Mouse (Mus musculus): ENCODE measurements around the gene Kdm2a. TPM values are rescaled to one million over a fixed set of nuclear protein-coding genes. Genes with fewer than 3 reads are reported as not detected.
"Not testable (repeated sequence)": the region's sequence is repeated elsewhere in the genome, so short reads cannot be mapped to it uniquely, and the experiment has no call there.

Kdm2a gene
- polyA plus RNA-seq, 1 experiment from 2014 or later = 57.4 TPM

DNA sequence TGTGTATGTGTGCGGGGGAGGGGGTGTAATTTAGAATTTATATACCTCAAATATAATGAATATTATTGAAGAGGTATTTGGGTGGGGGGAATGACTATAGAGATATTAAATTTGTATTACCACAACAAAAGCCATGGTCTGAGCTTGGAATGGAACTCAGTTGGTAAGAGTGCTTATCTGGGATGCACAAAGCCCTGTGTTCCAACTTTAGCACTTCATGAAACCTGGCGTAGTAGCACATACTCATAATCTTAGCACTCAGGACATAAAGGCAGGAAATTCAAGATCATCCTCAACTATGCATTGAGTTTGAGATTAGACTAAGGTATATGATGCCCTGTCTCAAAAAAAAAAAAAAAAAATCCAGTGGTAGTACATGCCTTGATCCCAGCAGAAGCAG is 6.8 kb upstream of the Kdm2a start:
- no peak for ATAC-seq (replicated peaks; ENCODE audit: low FRiP score)
- Histone ChIP-seq H3K4me1 (no peaks in the 10 kb centered on the region), H3K4me3 (replicated peaks) (no peak overlapping the region), H3K9me3 (replicated peaks) (no peaks in the 10 kb centered on the region), H3K4me2 (no peak overlapping the region), H3K36me3 (no peaks in the 10 kb centered on the region), H3K27ac (no peak overlapping the region), H3K9ac (no peak overlapping the region), H3K27me3 (no peaks in the 10 kb centered on the region)
- WGBS = 97% methylated on average over 2 of the region's 2 CpGs

DNA sequence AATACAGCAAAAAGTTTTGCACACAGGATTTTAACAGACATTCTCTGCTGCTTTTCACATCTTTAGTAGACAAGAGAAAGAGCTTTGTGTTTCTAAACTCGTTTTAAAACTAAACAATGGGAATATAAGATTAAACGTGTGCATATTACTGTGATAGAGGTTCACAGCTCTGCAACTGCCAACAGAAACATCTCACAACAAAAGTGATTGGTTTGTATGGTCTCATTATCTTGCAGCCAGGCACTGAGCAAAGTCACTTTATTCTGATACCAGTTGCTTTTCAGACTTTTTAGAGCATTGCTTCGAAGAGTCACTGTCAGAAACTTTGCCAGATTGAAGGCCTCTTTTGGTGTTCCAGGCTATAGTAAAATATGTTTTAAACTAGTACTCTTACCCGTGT is 874 bp upstream of the Kdm2a start:
- 76% methylated on average over 4 of the region's 4 CpGs for WGBS
- H3K4me2 ChIP-seq = peak overlapping the region; percentile 91; the same call in 1 of the 2 replicates
- no peaks in the 10 kb centered on the region for H3K27me3 ChIP-seq
- no peaks in the 10 kb centered on the region for H3K9me3 ChIP-seq (replicated peaks)
- no peak overlapping the region for H3K9ac ChIP-seq
- H3K27ac ChIP-seq = no peak overlapping the region
- H3K4me1 ChIP-seq = peaks cover 19% of the 10 kb centered on the region
- no peak overlapping the region for H3K4me3 ChIP-seq (replicated peaks)
- no peak for ATAC-seq (replicated peaks; ENCODE audit: low FRiP score)
- no peaks in the 10 kb centered on the region for H3K36me3 ChIP-seq

DNA sequence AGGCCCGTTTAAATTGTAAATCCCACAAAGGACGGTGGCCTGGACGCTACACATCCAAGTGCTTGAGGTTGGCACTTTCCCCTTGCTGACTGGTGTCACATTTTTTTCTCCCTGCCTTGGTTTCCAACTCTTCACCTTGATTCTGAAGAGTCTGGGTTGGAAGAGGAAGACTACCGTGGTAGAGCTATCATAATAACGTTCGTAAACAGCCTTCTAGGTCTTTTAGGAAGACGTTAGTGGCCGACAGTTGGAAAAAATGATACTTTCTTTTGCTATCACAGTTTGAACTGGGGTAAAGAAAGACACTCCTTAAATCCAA is 504 bp upstream of the Kdm2a start:
- Histone ChIP-seq H3K9ac (peak overlapping the region; percentile 54), H3K4me2 (peak overlapping the region; percentile 91), H3K36me3 (no peaks in the 10 kb centered on the region; the same call in 1 of the 2 replicates), H3K27ac (peak overlapping the region; percentile 96), H3K27me3 (no peaks in the 10 kb centered on the region), H3K9me3 (replicated peaks) (no peaks in the 10 kb centered on the region), H3K4me1 (peaks cover 22% of the 10 kb centered on the region), H3K4me3 (replicated peaks) (peak overlapping the region; percentile 100)
- 38% methylated on average over 8 of the region's 8 CpGs for WGBS
- no peak for ATAC-seq (replicated peaks; ENCODE audit: low FRiP score)

DNA sequence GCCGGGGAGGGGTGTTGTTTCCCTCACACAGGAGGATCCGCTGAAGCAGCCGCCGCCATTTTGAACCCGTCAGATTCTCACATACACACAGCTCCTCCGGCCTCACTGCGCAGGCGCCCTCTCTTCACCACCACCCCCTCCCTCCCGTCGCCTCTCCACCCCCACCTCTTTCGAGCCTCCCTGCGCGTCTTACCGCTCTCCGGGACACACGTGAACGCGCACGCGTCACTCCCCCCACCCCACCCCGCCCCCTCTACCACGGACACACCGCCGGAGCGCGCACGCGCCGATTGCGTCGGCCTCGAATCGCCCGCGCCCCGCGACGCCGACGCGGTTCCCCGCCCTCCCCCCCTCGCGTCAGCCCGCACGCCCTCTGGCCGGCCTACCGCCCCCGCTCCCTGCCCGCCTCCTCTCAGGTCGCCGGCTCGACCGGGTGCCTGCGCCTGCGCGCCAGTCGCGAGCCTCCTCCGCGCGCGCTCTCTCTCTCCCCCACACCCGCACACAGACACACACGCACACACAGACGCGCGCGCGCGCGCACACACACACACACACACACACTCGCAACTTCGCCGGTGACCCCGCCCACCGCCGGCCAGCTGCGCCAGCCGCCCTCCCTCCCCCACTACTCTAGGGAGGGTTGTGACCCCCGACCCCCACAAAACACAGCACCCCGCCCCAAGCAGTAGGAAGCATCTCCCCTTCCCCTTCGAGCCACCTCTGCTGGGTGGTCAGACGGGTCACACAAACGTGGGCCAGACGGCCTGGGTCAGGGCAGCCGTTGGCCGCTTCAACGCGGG is 887 bp downstream of the Kdm2a start:
- Histone ChIP-seq H3K9me3 (replicated peaks) (no peaks in the 10 kb centered on the region), H3K9ac (peak overlapping the region; percentile 100), H3K4me2 (peak overlapping the region; percentile 91), H3K27me3 (no peaks in the 10 kb centered on the region), H3K36me3 (peaks cover 8% of the 10 kb centered on the region), H3K4me3 (replicated peaks) (peak overlapping the region; percentile 100), H3K27ac (peak overlapping the region; percentile 96), H3K4me1 (peaks cover 28% of the 10 kb centered on the region)
- peak; percentile 96 for ATAC-seq (replicated peaks; ENCODE audit: low FRiP score)
- under 1% methylated on average over 62 of the region's 90 CpGs for WGBS

DNA sequence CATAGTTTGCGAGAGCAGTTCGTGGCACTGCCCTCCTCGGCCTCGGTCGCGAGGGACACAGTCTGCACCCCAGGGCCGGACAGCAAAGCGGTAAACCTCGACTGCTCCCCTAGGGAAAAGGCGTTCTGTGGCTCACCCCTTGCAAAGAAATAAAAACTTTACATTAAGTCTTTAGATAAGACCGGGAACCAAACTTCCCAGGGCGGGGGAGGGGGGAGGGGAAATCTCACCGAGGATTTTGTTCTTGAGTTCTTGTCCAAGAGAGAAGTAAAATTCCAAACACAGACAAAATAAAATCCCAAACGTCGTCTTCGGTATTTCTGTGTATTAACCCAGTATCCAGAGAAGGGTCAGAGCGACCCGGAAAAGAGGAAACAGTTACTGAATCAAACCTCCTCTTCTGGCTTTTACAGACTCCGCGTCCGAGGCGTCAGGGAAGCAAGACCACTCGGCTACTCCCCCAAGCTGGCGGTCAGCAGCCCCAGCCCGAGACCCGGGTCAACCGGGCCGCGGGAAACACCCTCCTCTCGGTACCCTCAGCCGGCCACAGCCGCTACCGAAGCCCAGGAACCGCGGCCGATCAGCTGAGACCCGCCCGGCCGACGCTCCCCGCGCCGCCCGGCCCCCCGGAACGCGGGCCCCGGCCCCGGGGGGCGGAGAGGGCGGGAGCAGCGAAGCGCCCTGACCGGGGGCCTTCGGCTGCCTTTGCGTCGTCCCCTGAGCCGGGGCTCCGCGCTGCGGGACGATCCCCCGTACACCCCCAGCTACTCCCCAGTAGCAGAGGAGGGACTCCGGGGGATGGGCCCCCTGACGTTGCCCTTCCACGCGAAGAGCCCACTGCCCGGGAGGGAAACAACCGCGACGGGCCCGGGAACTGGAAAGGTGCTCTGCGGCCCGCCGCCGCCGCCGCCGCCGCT is 1.7 kb downstream of the Kdm2a start:
- Histone ChIP-seq H3K27me3 (no peaks in the 10 kb centered on the region), H3K4me1 (peaks cover 28% of the 10 kb centered on the region), H3K27ac (peak overlapping the region; percentile 96), H3K4me3 (replicated peaks) (peak overlapping the region; percentile 100), H3K9me3 (replicated peaks) (no peaks in the 10 kb centered on the region), H3K36me3 (peaks cover 14% of the 10 kb centered on the region), H3K9ac (peak overlapping the region; percentile 100), H3K4me2 (peak overlapping the region; percentile 69)
- WGBS = under 1% methylated on average over 80 of the region's 80 CpGs
- peak; percentile 44 for ATAC-seq (replicated peaks; ENCODE audit: low FRiP score)

DNA sequence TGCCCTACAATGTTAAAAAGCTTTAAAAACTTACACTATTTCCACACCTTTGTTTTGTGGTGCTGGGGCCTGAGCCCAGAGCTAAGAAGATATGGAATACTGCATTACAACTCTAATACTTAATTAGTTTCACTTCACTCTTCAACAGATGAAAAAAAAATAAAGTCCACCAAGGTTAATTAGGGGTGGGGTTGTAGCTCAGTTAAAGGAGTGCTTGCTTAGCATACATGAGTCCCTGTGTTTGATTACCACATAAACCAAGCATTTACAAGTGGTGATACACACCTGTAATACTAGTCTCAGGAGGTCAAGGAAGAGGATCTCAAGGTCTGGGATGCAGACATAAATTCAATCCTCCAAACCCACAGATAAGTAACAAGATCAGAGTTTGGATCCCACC is 10.8 kb downstream of the Kdm2a start:
- Histone ChIP-seq H3K9me3 (replicated peaks) (no peaks in the 10 kb centered on the region), H3K4me2 (no peak overlapping the region), H3K36me3 (peaks cover 52% of the 10 kb centered on the region), H3K4me1 (no peaks in the 10 kb centered on the region), H3K9ac (no peak overlapping the region), H3K27me3 (no peaks in the 10 kb centered on the region), H3K4me3 (replicated peaks) (no peak overlapping the region), H3K27ac (no peak overlapping the region)
- ATAC-seq (replicated peaks; ENCODE audit: low FRiP score) = no peak

DNA sequence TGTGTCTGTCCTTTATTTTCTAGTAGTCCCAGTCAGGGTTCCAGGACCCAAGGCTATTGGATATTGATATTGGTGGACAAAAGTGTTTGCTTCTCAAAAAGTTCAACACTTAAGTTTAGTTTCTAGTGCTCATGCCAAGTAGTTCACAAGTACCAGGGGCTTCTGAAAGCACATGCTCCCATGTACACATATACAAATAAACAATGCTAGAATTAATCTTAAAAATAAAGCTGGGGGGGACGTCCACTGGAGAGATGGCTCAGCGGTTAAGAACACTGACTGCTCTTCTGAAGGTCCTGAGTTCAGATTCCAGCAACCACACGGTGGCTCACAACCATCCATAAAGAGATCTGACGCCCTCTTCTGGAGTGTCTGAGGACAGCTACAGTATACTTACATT is 13.1 kb downstream of the Kdm2a start:
- H3K4me3 ChIP-seq (replicated peaks) = no peak overlapping the region
- no peaks in the 10 kb centered on the region for H3K4me1 ChIP-seq
- H3K27me3 ChIP-seq = no peaks in the 10 kb centered on the region
- H3K9ac ChIP-seq = no peak overlapping the region
- H3K36me3 ChIP-seq = peaks cover 42% of the 10 kb centered on the region
- no peak overlapping the region for H3K27ac ChIP-seq
- no peak for ATAC-seq (replicated peaks; ENCODE audit: low FRiP score)
- no peaks in the 10 kb centered on the region for H3K9me3 ChIP-seq (replicated peaks)
- H3K4me2 ChIP-seq = no peak overlapping the region
- WGBS = 77% methylated on average over 4 of the region's 4 CpGs

DNA sequence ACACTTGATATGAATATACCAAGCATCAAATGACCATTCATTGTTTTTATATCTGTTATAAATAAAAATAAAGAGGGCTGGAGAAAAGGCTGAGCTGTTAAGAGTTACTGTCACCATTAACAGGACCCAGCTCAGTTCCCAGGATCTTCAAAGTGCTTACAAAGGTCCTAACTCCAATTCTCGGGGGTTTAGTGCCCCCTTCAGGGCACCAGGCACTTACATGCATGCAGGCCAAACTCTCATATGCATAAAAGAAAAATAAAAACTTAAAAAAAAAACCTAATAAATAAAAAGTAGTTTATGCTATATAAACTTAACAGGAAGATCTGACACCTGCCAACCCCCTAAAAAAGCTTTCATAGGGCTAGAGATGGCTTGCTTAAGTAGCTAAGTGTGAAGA is 13.8 kb downstream of the Kdm2a start:
- Histone ChIP-seq H3K9me3 (replicated peaks) (no peaks in the 10 kb centered on the region), H3K4me2 (no peak overlapping the region), H3K27me3 (no peaks in the 10 kb centered on the region), H3K9ac (no peak overlapping the region), H3K27ac (no peak overlapping the region), H3K4me3 (replicated peaks) (no peak overlapping the region), H3K36me3 (peaks cover 46% of the 10 kb centered on the region), H3K4me1 (no peaks in the 10 kb centered on the region)
- 44% methylated on average over 1 of the region's 1 CpGs for WGBS
- ATAC-seq (replicated peaks; ENCODE audit: low FRiP score) = no peak

DNA sequence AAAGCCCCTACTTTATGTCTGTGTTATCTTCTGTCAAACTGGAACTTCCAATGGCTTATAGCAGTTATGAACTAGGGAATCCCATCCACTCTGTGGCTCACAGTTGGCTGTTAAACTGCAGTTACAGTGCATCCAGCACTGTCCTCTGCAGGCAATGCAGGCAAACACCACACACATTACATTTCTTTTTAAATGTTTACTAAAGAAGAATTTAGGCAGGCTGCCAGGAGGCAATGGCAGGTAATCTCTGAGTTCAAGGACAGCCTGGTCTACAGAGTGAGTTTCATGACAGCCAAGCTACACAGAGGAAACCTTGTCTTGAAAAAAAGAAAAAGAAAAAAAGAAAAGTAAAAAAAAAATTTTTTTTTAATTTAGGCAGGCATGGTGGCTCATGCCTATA is 14.8 kb downstream of the Kdm2a start:
- H3K9me3 ChIP-seq (replicated peaks) = no peaks in the 10 kb centered on the region
- no peak overlapping the region for H3K4me2 ChIP-seq
- H3K4me3 ChIP-seq (replicated peaks) = no peak overlapping the region
- no peaks in the 10 kb centered on the region for H3K4me1 ChIP-seq
- no peak overlapping the region for H3K9ac ChIP-seq
- H3K27me3 ChIP-seq = no peaks in the 10 kb centered on the region
- H3K36me3 ChIP-seq = peaks cover 47% of the 10 kb centered on the region
- H3K27ac ChIP-seq = no peak overlapping the region
- ATAC-seq (replicated peaks; ENCODE audit: low FRiP score) = no peak

DNA sequence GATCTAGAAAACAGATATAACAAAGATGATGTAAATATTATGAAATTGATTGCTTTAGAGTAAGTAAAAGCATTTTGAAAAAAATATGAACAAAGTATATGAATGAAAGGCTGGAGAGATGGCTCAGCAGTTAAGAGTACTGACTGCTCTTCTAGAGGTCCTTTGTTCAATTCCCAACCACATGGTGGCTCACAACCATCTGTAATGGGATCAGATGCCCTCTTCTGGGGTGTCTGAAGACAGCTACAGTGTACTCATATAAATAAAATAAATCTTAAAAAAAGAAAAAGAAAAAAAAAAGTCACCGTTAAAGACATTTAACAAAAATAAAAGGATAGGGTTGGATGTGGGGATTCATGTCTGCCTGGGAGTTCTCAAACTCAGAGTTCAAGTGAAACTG is 15.8 kb downstream of the Kdm2a start:
- H3K4me1 ChIP-seq; H3K4me2 ChIP-seq; H3K4me3 ChIP-seq (replicated peaks); H3K27me3 ChIP-seq; ATAC-seq (replicated peaks; ENCODE audit: low FRiP score); H3K9me3 ChIP-seq (replicated peaks); H3K27ac ChIP-seq; H3K9ac ChIP-seq: not testable (repeated sequence)
- peaks cover 48% of the 10 kb centered on the region for H3K36me3 ChIP-seq
- WGBS = 76% methylated on average over 1 of the region's 1 CpGs

DNA sequence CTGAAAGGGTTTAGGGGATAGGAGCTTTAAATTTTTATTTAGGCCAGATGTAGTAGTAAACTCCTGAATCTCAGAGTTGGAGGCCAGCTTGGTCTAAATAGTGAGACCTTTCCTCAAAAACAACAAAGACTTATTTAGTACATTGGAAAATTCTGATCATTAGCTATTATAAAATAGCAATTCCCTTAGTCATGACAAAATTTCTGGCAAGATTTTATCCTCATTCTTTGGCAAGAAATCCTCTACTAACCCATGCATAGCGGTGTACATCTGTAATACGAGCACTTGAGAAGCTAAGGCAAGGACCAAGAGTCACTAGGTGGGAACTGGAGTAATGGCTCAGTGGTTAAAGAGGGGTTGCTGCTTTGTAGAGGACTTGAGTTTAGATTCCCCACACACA is 27.4 kb downstream of the Kdm2a start:
- H3K4me3 ChIP-seq (replicated peaks) = no peak overlapping the region
- H3K9me3 ChIP-seq (replicated peaks) = no peaks in the 10 kb centered on the region
- no peaks in the 10 kb centered on the region for H3K4me1 ChIP-seq
- 76% methylated on average over 2 of the region's 2 CpGs for WGBS
- H3K36me3 ChIP-seq = peaks cover 26% of the 10 kb centered on the region
- H3K9ac ChIP-seq = no peak overlapping the region
- H3K4me2 ChIP-seq = no peak overlapping the region
- no peak for ATAC-seq (replicated peaks; ENCODE audit: low FRiP score)
- no peak overlapping the region for H3K27ac ChIP-seq
- H3K27me3 ChIP-seq = no peaks in the 10 kb centered on the region

DNA sequence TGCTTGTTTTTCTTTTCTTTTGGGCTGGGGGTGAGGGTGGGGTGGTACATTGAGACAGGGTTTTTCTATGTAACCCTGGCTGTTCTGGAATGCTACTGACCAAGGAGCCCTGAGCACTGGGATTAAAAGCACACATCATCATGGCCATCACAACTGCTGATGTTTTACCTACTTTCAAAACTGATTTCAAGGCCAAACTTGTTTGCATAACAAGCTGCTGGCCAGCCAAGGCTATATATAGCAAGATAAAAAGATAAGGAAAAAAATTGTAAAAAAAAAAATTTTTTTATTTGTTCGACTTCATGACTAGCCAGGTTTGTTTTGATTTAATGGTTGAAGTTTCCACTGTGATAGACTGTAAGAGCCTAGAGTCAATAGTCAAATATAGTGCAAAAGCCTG is 27.8 kb downstream of the Kdm2a start:
- no peak overlapping the region for H3K4me3 ChIP-seq (replicated peaks)
- H3K27ac ChIP-seq = no peak overlapping the region
- H3K4me2 ChIP-seq = no peak overlapping the region
- H3K4me1 ChIP-seq = no peaks in the 10 kb centered on the region
- 74% methylated on average over 1 of the region's 1 CpGs for WGBS
- no peak for ATAC-seq (replicated peaks; ENCODE audit: low FRiP score)
- H3K9me3 ChIP-seq (replicated peaks) = no peaks in the 10 kb centered on the region
- H3K36me3 ChIP-seq = peaks cover 28% of the 10 kb centered on the region
- H3K9ac ChIP-seq = no peak overlapping the region
- H3K27me3 ChIP-seq = no peaks in the 10 kb centered on the region

All from kidney, embryonic 15.5 days (tissue).